Mouse (Mus musculus) kidney, adult 2 months (tissue): ENCODE data around the gene Gm28047. TPM values are rescaled to one million over a fixed set of nuclear protein-coding genes. Genes with fewer than 3 reads are reported as not detected.

ENCODE experiments used
- DNase-seq: peaks from one replicate; pipeline ENCODE4 v3.0.0; 2021
- H3K27ac ChIP-seq: fragments of 200-500 bp; 2 replicates; pipeline ENCODE4 v1.5.1; 2012; ENCODE audit warnings: low read depth, low read length, control low read depth, inconsistent platforms; ENCODE audit not compliant: insufficient read depth
- H3K27me3 ChIP-seq: fragments of 200-500 bp; replicated peaks from 2 replicates; pipeline ENCODE4 v1.6.1; 2012; ENCODE audit warnings: mild to moderate bottlenecking, moderate library complexity, low read length, inconsistent platforms; ENCODE audit not compliant: control insufficient read depth, insufficient read depth
- H3K36me3 ChIP-seq: fragments of 200-500 bp; 2 replicates; pipeline ENCODE4 v1.6.1; 2012; ENCODE audit warnings: mild to moderate bottlenecking, moderate library complexity, low read length, inconsistent platforms; ENCODE audit not compliant: control insufficient read depth, insufficient read depth
- H3K4me1 ChIP-seq: fragments of 200-500 bp; 2 replicates; pipeline ENCODE4 v1.6.1; 2011; ENCODE audit warnings: low read length; ENCODE audit not compliant: control insufficient read depth, insufficient read depth
- H3K4me3 ChIP-seq: fragments of 200-500 bp; 2 replicates; pipeline ENCODE4 v1.5.1; 2011; ENCODE audit warnings: mild to moderate bottlenecking, low read depth, low read length, control low read depth; ENCODE audit not compliant: insufficient read depth
- CTCF ChIP-seq: fragments of 200-500 bp; conservative IDR thresholded peaks from 2 replicates; pipeline ENCODE4 v1.5.1; 2011; ENCODE audit warnings: low read depth, mild to moderate bottlenecking, control low read depth, low read length, moderate library complexity, mixed read lengths; ENCODE audit not compliant: insufficient read depth, insufficient read length
- POLR2A ChIP-seq: fragments of 200-500 bp; IDR thresholded peaks from one replicate; pipeline ENCODE4 v1.6.1; 2011; ENCODE audit warnings: low read depth, low read length, control low read depth
- WGBS: fragments of 180-500 bp; shearing (Covaris S2); methylation state at CpG from one replicate; pipeline ENCODE4 v1.1.7; 2018; 5-methylcytosine and 5-hydroxymethylcytosine counted together
- polyA plus RNA-seq: library from polyadenylated mRNA; depleted of rRNA; stranded (reverse); fragments of >200 nt; gene quantifications from 2 replicates; pipeline ENCODE4 v1.2.3, GENCODE M21; 2012; rRNA removed

The Gm28047 gene
- not detected in 2 replicates for polyA plus RNA-seq

DNA sequence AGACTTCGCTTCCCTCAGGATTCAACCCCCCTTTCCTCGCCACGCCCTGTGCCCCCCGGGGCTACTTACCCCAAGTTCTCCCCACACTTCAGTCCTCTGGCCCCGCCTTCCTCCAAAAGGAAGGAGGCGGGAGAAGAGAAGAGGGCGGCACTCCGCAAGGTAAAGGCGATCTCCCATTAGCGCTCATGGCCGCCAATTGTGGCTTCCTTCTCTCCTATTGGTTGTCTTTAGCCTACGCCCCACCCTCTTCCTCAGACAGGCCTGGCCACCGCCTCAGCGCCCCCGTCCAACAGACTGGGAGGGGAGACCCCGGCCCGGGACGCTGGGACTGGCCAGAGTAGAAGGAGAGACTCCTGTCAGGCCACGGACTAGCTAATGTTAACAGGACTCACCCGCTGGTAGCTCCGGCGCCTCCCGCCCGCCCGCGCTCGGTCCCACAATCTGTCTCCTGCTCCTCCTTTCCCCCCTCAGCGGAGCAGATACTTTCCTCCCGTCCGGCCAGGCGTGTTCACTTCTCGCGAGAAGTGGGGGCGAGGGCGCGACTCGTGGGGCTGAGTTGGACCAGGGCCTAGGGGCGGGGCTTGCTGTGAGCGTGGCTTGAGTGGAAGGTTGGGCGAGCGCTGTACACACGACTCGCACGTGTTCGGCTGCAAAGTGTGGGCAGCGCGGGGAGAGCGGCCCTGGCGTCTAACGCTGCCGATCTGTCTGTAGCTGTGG, at the start of gene Gm28047, which contains the start of gene Atf7:
Gene Gm28047, minus strand, starts transcription at position 98 of the 717 bp plus-strand sequence.
Gene Atf7, minus strand, starts transcription at position 495 of the 717 bp plus-strand sequence.
- Histone ChIP-seq H3K4me1 (peaks cover 6% of the 10 kb centered on the region; the same call in 1 of the 2 replicates), H3K36me3 (no peaks in the 10 kb centered on the region), H3K27ac (peak within 1 kb of the TSS; percentile 95), H3K27me3 (no peaks in the 10 kb centered on the region), H3K4me3 (peak within 1 kb of the TSS; percentile 74)
- 0% methylated on average over 51 of the region's 51 CpGs for WGBS
- DNase-seq: peak; percentile 100
- TF ChIP-seq CTCF (no peak), POLR2A (no peak)

DNA sequence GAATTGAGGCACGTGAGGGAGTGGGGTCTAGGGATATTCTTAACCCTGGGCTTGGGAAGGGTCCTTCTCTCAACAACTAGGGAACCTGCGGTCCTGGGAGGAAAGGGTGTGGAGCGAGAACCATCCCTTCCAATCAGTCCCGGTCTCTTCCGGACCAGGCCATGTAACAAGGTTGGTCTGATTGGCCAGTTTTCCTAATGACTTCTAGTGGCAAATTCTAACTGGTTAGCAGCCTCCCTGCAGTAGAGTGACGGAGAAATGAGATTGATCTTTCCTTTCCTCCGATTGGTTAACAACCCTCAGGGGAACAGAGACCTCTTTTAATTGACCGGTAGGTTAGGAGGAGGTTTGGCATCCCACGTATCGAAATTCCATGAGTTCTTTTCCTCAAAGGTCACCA, 48.7 kb upstream of the Gm28047 start:
- Histone ChIP-seq H3K4me1 (peaks cover 6% of the 10 kb centered on the region), H3K4me3 (peak overlapping the region; percentile 33; the same call in 1 of the 2 replicates), H3K27me3 (no peaks in the 10 kb centered on the region), H3K36me3 (no peaks in the 10 kb centered on the region), H3K27ac (peak overlapping the region; percentile 93)
- TF ChIP-seq POLR2A (peak; percentile 9), CTCF (no peak)
- whole genome bisulfite sequencing: 24% methylated on average over 10 of the region's 10 CpGs
- DNase-seq: peak; percentile 85

GRCm38 (mm10) chr15:102672215-102673071, 47.6 kb upstream of the Gm28047 start, which contains the start of gene Atp5g2:
Gene Atp5g2 (minus strand): TSS chr15:102672352.
- peak; percentile 54 for DNase-seq

GRCm38 (mm10) chr15:102671721-102672214, 46.9 kb upstream of the Gm28047 start:
- under 1% methylated on average over 34 of the region's 34 CpGs for WGBS
- Histone ChIP-seq H3K4me3 (peak overlapping the region; percentile 52), H3K27me3 (no peaks in the 10 kb centered on the region), H3K36me3 (no peaks in the 10 kb centered on the region), H3K4me1 (peaks cover 6% of the 10 kb centered on the region), H3K27ac (peak overlapping the region; percentile 95)
- DNase-seq: peak; percentile 91
- TF ChIP-seq CTCF: no peak
- peak; percentile 83 for TF ChIP-seq POLR2A

More at GRCm38 (mm10) chr15:102672215-102673071, 47.6 kb upstream of the Gm28047 start, which contains the start of gene Atp5g2:
- H3K27me3 ChIP-seq: no peaks in the 10 kb centered on the region
- TF ChIP-seq CTCF: no peak
- no peak for TF ChIP-seq POLR2A
- no peaks in the 10 kb centered on the region for H3K36me3 ChIP-seq
- H3K4me1 ChIP-seq: peaks cover 6% of the 10 kb centered on the region
- WGBS: 11% methylated on average over 37 of the region's 37 CpGs
- peak within 1 kb of the TSS; percentile 52 for H3K4me3 ChIP-seq
- peak within 1 kb of the TSS; percentile 95 for H3K27ac ChIP-seq

DNA sequence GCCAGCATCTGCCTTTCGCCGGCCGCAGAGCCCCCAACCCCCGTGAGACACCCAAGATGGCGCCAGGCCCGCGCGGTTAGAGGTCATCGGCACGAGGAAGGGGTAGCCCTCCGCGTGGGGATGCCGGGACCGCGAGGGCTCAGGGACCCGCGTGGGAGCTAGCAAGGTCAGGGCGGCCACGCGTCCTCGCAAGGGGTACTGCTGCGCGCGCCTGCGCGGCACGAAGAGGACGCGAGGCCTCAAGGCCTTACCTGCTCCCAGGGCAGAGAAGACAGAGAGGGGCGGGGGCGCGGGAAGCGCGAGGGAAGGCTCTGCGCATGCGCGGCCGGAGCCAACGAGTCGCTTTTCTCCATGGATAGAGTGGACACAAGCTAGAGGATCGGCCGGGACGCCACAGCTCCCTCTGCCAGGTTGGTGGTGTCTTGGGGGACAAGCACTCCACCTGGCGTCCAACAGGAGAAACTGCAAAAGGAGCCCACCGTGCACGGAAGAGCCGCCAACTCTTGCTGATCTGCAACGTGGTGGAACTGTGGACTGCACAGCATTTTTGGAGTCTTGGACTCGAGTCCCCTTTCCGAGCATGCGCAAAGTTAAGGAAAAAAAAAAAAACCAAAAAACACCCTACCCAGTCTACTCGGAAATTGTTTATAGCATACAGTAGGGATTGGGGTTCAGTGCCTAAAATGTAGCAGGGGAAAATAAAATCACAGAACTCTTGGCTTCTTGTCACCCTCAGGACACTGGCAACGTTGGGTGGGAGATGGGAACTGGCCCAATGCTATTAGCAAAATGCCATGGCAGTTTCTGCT, 46.1 kb upstream of the Gm28047 start:
- peaks cover 6% of the 10 kb centered on the region for H3K4me1 ChIP-seq
- no peaks in the 10 kb centered on the region for H3K36me3 ChIP-seq
- TF ChIP-seq POLR2A (peak; percentile 64), CTCF (peak; percentile 100)
- H3K27me3 ChIP-seq: no peaks in the 10 kb centered on the region
- peak overlapping the region; percentile 98 for H3K27ac ChIP-seq
- H3K4me3 ChIP-seq: peak overlapping the region; percentile 76
- peak; percentile 99 for DNase-seq
- WGBS: under 1% methylated on average over 53 of the region's 53 CpGs

DNA sequence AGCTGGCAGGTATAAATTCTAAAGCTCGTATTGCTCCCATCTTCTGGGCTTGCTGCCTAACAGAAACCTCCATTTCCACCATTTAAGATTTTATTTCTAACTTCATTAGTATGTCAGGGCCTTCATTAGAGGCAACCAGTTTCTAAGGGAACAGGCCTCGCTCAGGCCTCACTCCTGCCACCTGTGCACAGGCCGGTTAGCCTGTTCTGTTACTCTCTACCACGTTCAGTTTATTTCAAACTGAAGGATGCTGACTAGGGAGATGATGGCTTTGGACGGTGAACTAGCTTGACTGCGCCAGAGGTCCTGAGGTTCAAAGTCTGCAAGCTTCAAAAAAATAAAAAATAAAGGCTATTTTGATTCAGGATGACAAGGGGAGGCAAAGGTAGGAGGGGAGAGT, 45.4 kb upstream of the Gm28047 start:
- H3K27me3 ChIP-seq: no peaks in the 10 kb centered on the region
- peak; percentile 68 for DNase-seq
- H3K27ac ChIP-seq: peak overlapping the region; percentile 98
- WGBS: 3% methylated on average over 6 of the region's 6 CpGs
- H3K4me3 ChIP-seq: peak overlapping the region; percentile 76
- H3K4me1 ChIP-seq: peaks cover 6% of the 10 kb centered on the region
- no peaks in the 10 kb centered on the region for H3K36me3 ChIP-seq
- no peak for TF ChIP-seq CTCF
- no peak for TF ChIP-seq POLR2A
